Mouse (Mus musculus): ENCODE measurements around the gene Rnf103. TPM values are rescaled to one million over a fixed set of nuclear protein-coding genes. Genes with fewer than 3 reads are reported as not detected.

Rnf103 gene
- total and polyA plus RNA-seq, 2 experiments from 2014 or later, result 14.9 to 17.3 TPM

GRCm38 (mm10) chr6:71504091-71504490, 10.4 kb downstream of the Rnf103 start:
- no peak for ATAC-seq (ENCODE audit: insufficient read depth, low read depth)
- Histone ChIP-seq H3K4me1 (ENCODE audit: control insufficient read depth, insufficient read depth) (no peaks in the 10 kb centered on the region), H3K4me2 (ENCODE audit: low read depth, low read length) (no peak overlapping the region), H3K27ac (ENCODE audit: low read depth) (no peak overlapping the region), H3K9me3 (replicated peaks; ENCODE audit: control insufficient read depth, low read length) (no peaks in the 10 kb centered on the region), H3K27me3 (ENCODE audit: control insufficient read depth, insufficient read depth, low read length) (no peaks in the 10 kb centered on the region), H3K9ac (replicated peaks; ENCODE audit: low read depth, low read length) (no peak overlapping the region), H3K4me3 (ENCODE audit: low read depth, low read length) (no peak overlapping the region), H3K36me3 (replicated peaks; ENCODE audit: control insufficient read depth, insufficient read depth, low read length) (peaks cover 27% of the 10 kb centered on the region)
- TF ChIP-seq EP300 (IDR thresholded peaks at IDR 0.05; ENCODE audit: low read depth) (no peak), CTCF (IDR thresholded peaks at IDR 0.05; ENCODE audit: low read depth) (no peak)
- WGBS, result 65% methylated on average over 4 of the region's 4 CpGs
- no peak for DNase-seq (ENCODE audit: low spot score)

DNA sequence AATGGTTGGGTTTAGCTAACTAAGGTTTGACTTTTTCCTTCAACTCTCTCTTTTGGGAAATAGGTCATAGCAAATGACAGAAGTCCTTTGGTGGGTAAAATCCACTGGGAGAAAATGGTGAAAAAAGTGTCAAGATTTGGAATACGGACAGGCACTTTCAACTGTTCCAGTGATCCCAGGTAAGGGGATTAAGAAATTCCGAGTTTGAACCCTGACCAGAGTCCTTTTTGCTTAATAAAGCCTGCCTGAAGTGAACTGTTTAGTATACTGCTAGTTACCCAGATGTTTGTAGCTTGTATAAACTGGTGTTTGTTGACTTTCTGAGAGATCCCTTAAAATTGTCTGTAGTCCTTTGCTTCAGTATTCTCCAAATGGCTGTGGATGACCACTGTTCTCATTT, 12.0 kb downstream of the Rnf103 start:
- H3K27ac ChIP-seq (ENCODE audit: low read depth), result no peak overlapping the region
- H3K36me3 ChIP-seq (replicated peaks; ENCODE audit: control insufficient read depth, insufficient read depth, low read length), result peaks cover 40% of the 10 kb centered on the region
- no peak overlapping the region for H3K4me3 ChIP-seq (ENCODE audit: low read depth, low read length)
- H3K27me3 ChIP-seq (ENCODE audit: control insufficient read depth, insufficient read depth, low read length), result no peaks in the 10 kb centered on the region
- H3K9me3 ChIP-seq (replicated peaks; ENCODE audit: control insufficient read depth, low read length), result no peaks in the 10 kb centered on the region
- TF ChIP-seq EP300 (IDR thresholded peaks at IDR 0.05; ENCODE audit: low read depth) (no peak), CTCF (IDR thresholded peaks at IDR 0.05; ENCODE audit: low read depth) (no peak)
- ATAC-seq (ENCODE audit: insufficient read depth, low read depth) (no peak), DNase-seq (ENCODE audit: low spot score) (no peak)
- H3K4me1 ChIP-seq (ENCODE audit: control insufficient read depth, insufficient read depth), result no peaks in the 10 kb centered on the region
- WGBS, result 94% methylated on average over 2 of the region's 2 CpGs
- no peak overlapping the region for H3K4me2 ChIP-seq (ENCODE audit: low read depth, low read length)
- H3K9ac ChIP-seq (replicated peaks; ENCODE audit: low read depth, low read length), result no peak overlapping the region

- TF ChIP-seq EP300 (IDR thresholded peaks at IDR 0.05; ENCODE audit: low read depth) (no peak), CTCF (IDR thresholded peaks at IDR 0.05; ENCODE audit: low read depth) (no peak)
- Histone ChIP-seq H3K9me3 (replicated peaks; ENCODE audit: control insufficient read depth, low read length) (no peaks in the 10 kb centered on the region), H3K4me2 (ENCODE audit: low read depth, low read length) (no peak overlapping the region), H3K4me1 (ENCODE audit: control insufficient read depth, insufficient read depth) (no peaks in the 10 kb centered on the region), H3K36me3 (replicated peaks; ENCODE audit: control insufficient read depth, insufficient read depth, low read length) (peaks cover 16% of the 10 kb centered on the region; the same call in 1 of the 2 replicates), H3K27ac (ENCODE audit: low read depth) (no peak overlapping the region), H3K27me3 (ENCODE audit: control insufficient read depth, insufficient read depth, low read length) (no peaks in the 10 kb centered on the region), H3K4me3 (ENCODE audit: low read depth, low read length) (no peak overlapping the region), H3K9ac (replicated peaks; ENCODE audit: low read depth, low read length) (no peak overlapping the region)
- no peak for DNase-seq (ENCODE audit: low spot score)
- no peak for ATAC-seq (ENCODE audit: insufficient read depth, low read depth)
- 90% methylated on average over 4 of the region's 4 CpGs for WGBS
Observed at GRCm38 (mm10) chr6:71519476-71519875, 25.8 kb downstream of the Rnf103 start.

- ATAC-seq (ENCODE audit: insufficient read depth, low read depth), result no peak
- DNase-seq (ENCODE audit: low spot score), result no peak
- WGBS, result 42% methylated on average over 3 of the region's 3 CpGs
- no peaks in the 10 kb centered on the region for H3K4me1 ChIP-seq (ENCODE audit: control insufficient read depth, insufficient read depth)
- no peaks in the 10 kb centered on the region for H3K36me3 ChIP-seq (replicated peaks; ENCODE audit: control insufficient read depth, insufficient read depth, low read length)
- H3K27ac ChIP-seq (ENCODE audit: low read depth), result no peak overlapping the region
- no peaks in the 10 kb centered on the region for H3K9me3 ChIP-seq (replicated peaks; ENCODE audit: control insufficient read depth, low read length)
- no peak overlapping the region for H3K9ac ChIP-seq (replicated peaks; ENCODE audit: low read depth, low read length)
- H3K4me3 ChIP-seq (ENCODE audit: low read depth, low read length), result no peak overlapping the region
- H3K4me2 ChIP-seq (ENCODE audit: low read depth, low read length), result no peak overlapping the region
- H3K27me3 ChIP-seq (ENCODE audit: control insufficient read depth, insufficient read depth, low read length), result no peaks in the 10 kb centered on the region
- TF ChIP-seq CTCF (IDR thresholded peaks at IDR 0.05; ENCODE audit: low read depth), result no peak
- TF ChIP-seq EP300 (IDR thresholded peaks at IDR 0.05; ENCODE audit: low read depth), result no peak
Observed at GRCm38 (mm10) chr6:71525556-71525955, 31.9 kb downstream of the Rnf103 start.

DNA sequence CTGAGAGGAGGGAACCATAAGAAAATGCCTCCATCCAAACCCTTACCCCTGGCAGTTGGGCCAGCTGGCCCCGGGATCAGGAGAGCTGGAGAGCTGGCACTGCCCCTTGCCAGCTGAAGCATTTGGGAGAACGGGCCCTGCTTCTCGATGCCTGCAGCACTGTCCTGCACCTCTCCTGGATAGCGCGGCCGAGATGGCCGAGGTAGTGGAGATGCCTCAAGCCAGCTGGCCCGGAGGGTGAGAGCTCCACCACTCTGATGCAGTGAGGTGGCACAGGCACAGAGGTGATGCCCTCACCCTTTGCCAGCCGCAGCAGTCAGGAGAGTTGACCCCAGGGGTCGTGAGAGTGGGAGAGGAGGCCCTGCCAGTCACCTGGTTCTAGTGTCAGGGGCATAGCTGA, 33.4 kb downstream of the Rnf103 start:
- H3K9ac ChIP-seq (replicated peaks; ENCODE audit: low read depth, low read length), result no peak overlapping the region
- TF ChIP-seq CTCF (IDR thresholded peaks at IDR 0.05; ENCODE audit: low read depth) (no peak), EP300 (IDR thresholded peaks at IDR 0.05; ENCODE audit: low read depth) (no peak)
- H3K4me3 ChIP-seq (ENCODE audit: low read depth, low read length), result no peak overlapping the region
- DNase-seq (ENCODE audit: low spot score) (no peak), ATAC-seq (ENCODE audit: insufficient read depth, low read depth) (no peak)
- no peaks in the 10 kb centered on the region for H3K27me3 ChIP-seq (ENCODE audit: control insufficient read depth, insufficient read depth, low read length)
- H3K9me3 ChIP-seq (replicated peaks; ENCODE audit: control insufficient read depth, low read length), result no peaks in the 10 kb centered on the region
- WGBS, result 90% methylated on average over 10 of the region's 10 CpGs
- no peaks in the 10 kb centered on the region for H3K4me1 ChIP-seq (ENCODE audit: control insufficient read depth, insufficient read depth)
- H3K36me3 ChIP-seq (replicated peaks; ENCODE audit: control insufficient read depth, insufficient read depth, low read length), result no peaks in the 10 kb centered on the region
- H3K27ac ChIP-seq (ENCODE audit: low read depth), result no peak overlapping the region
- H3K4me2 ChIP-seq (ENCODE audit: low read depth, low read length), result no peak overlapping the region

DNA sequence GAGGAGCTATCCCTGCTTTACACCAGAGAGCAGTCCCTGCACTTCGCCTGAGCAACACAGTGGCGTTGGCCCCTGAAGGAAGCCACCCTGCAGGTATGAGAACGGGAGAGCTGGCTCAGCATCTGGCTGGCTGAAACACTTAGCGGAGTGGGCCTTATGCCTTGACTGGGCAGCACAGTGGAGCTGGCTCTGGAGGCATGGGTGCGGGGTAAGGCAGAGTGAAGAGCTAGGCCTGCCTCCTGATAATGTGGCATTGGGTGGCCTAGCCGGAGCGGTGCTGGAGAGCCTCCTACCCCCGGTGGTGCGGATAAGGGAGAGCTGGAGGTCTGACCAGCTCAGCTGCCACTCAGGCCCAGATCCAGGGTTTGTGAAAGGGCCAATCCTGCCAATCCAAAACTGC, 34.1 kb downstream of the Rnf103 start:
- H3K4me1 ChIP-seq (ENCODE audit: control insufficient read depth, insufficient read depth), result no peaks in the 10 kb centered on the region
- no peak for TF ChIP-seq EP300 (IDR thresholded peaks at IDR 0.05; ENCODE audit: low read depth)
- TF ChIP-seq CTCF (IDR thresholded peaks at IDR 0.05; ENCODE audit: low read depth), result no peak
- 86% methylated on average over 9 of the region's 9 CpGs for WGBS
- H3K4me2 ChIP-seq (ENCODE audit: low read depth, low read length), result no peak overlapping the region
- H3K9ac ChIP-seq (replicated peaks; ENCODE audit: low read depth, low read length), result no peak overlapping the region
- H3K4me3 ChIP-seq (ENCODE audit: low read depth, low read length), result no peak overlapping the region
- no peaks in the 10 kb centered on the region for H3K36me3 ChIP-seq (replicated peaks; ENCODE audit: control insufficient read depth, insufficient read depth, low read length)
- H3K27me3 ChIP-seq (ENCODE audit: control insufficient read depth, insufficient read depth, low read length), result no peaks in the 10 kb centered on the region
- no peak overlapping the region for H3K27ac ChIP-seq (ENCODE audit: low read depth)
- no peak for ATAC-seq (ENCODE audit: insufficient read depth, low read depth)
- DNase-seq (ENCODE audit: low spot score), result no peak
- H3K9me3 ChIP-seq (replicated peaks; ENCODE audit: control insufficient read depth, low read length), result no peaks in the 10 kb centered on the region

Measured in heart, postnatal 0 days (tissue).